Mouse (Mus musculus) cortical plate, adult 2 months (tissue): ENCODE data around the gene Prss29.

Experiments
- CTCF ChIP-seq: fragments of 200-500 bp; IDR thresholded peaks from 2 replicates; pipeline ENCODE4 v1.5.1; 2011; ENCODE audit warnings: mild to moderate bottlenecking, control low read depth, low read length; ENCODE audit not compliant: insufficient read depth; ENCODE audit errors: extremely low read depth
- POLR2A ChIP-seq: fragments of 200-500 bp; IDR thresholded peaks from 2 replicates; pipeline ENCODE4 v1.6.1; 2011; ENCODE audit warnings: mild to moderate bottlenecking, low read length, control low read depth; ENCODE audit not compliant: insufficient read depth; ENCODE audit errors: extremely low read depth

- no peak for TF ChIP-seq CTCF
- TF ChIP-seq POLR2A: no peak
Observed at GRCm38 (mm10) chr17:25308346-25308745, 10.1 kb upstream of the Prss29 start, which contains the start of gene Prss28.
